Mouse (Mus musculus): ENCODE measurements around the gene Med12l. TPM values are rescaled to one million over a fixed set of nuclear protein-coding genes. Genes with fewer than 3 reads are reported as not detected.

The Med12l gene
- polyA plus RNA-seq, 1 experiment from 2014 or later, result 0.57 TPM

DNA sequence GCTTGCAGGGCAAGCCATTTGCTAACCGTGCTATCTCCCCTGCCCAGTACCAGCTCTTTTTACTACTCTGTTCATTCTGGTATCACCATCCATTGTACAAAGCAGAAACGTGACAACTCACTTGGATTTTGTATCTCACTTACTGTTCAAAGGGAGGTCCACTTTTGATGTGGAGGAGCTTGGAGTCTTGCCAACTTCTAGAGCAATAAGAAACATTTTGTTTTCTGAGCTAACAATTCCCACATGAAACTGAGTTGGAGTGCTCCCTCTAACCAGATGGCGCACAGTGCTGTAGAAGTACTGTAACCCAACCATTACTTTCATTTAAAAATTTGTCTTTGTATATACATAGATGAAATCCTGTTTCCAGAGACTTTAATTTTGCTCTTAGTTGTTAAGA lies 225.3 kb downstream of the Med12l start:
- no peak for DNase-seq (ENCODE audit: low spot score)

DNA sequence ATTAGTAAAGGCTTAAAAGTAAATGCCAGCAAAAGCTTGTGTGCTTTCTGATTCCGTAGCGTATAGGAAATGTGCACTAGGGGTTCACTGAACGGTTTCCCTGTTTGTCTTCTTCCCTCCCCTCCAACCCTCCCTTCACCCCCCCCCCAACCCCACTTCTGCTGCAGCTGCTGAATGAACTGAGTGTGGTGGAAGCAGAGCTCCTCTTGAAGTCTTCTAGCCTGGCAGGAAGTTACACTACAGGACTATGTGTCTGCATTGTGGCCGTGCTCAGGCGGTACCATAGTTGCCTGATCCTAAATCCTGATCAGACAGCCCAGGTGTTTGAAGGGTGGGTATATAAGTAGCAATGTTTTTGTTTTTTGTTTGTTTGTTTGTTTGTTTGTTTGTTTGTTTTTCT lies 229.3 kb downstream of the Med12l start:
- peak; percentile 89 for DNase-seq (ENCODE audit: low spot score)

DNA sequence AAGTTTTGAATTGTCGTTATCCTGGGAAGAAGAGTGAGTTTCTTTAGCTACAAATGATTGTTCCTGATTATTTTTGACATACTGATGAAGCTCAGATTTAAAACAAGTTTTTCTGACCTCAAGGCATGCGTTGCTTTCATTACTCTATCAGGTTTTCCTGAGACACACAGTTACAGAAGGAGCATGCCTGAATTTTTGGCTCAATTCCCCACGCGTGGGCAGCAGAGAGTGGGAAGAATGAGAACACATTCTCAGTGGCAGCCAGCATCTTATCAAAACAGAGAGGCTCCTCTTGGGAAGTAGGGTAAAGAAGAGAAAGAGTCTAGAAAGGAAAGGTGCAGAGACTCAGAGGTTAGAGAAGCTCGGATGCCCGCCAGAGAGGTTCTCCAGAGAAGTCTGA lies 237.8 kb downstream of the Med12l start:
- DNase-seq (ENCODE audit: low spot score), result no peak

DNA sequence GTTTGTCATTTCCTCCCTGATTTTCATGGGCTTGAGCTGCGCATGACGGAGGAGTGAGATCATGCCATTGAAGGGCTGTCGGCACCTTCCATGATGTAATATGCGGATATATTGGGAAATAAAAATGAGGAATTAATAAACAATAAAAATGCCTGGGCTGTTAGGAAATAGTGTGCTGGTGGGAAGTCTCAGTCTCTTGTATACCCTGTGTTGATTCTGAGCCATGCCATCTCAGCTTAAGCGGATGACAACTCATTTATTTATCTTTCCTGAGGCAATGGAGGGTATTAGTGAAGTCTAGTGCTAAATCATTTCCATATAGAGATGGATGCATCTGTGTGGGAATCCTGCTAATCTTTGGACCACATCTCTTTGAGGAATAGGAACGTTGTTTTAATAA lies 242.4 kb downstream of the Med12l start:
- no peak for DNase-seq (ENCODE audit: low spot score)

DNA sequence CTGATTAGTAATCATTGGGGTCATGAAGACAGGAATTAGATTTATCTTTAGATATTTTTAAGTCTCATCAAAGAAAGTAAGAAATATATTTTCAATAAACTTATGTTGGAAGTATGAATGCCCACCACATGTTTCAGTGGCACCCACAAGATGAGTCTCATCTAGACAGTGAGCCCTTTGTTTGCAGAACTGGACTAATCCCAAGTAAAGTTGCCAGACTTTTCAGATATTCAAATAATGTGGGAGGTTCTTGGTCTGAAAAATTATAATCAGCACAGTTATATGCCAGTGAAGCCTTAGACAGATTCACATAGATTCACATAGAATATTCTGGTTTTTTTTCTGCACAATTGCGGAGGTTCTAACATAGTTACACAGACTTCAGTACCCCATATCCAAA lies 244.8 kb downstream of the Med12l start:
- DNase-seq (ENCODE audit: low spot score), result no peak

DNA sequence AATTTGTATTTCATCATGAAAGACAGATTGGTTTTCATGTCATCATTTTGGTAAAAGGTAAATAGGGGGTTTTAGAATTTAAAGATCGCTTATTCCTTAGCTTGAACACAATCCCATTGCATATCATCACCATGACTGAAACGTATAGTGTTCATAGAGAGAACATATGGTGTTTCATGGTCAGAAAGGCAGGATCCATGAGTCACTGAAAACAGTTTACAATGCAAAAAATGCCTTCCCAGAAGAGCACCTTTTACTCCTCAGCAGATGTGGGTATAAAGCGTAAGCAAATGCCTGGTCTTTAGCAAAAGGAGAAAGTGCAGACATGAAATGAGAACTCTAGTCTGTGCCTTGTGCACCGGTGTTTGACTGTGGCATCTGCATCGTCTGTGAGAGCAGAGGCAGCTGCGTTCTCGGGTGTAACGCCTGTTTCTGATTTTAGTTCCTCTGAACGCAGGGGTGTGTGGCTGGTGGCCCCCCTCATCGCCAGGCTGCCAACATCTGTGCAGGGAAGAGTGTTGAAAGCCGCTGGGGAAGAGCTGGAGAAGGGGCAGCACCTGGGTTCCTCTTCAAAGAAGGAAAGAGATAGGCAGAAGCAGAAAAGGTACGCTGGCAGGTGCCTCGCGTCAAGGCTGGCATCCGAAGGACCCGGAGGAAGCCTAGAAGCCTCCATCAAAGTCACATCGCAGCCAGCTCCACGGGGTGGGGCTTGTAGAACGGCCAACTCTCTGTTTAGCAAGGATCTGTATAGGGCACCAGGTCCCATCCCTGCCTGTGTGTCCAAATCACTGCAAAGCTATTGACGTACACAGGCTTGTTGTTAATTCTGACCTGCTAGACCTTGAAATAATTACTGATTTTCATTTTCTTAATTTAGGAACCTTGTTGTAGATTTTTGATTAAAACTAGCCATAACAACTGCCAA lies 252.4 kb downstream of the Med12l start:
- peak; percentile 86 for DNase-seq (ENCODE audit: low spot score)

DNA sequence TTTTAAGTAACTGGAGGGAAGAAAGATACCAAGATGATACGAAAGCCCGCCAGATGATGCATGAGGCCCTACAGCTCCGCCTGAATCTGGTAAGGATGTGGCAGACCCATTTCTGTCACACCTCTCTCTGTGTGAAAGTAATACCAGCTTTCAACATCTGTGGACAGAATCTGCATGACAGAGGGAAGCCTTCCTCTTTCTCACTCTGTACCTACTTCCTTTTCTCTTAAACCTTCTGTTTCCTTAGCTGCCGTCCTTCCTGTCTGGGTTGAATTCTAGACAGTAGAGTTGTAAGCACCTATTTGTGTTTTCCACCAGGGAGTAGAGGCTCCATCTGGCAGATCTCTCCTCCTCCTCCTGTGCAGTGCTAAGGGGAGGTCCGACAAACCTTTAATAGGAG lies 255.1 kb downstream of the Med12l start:
- DNase-seq (ENCODE audit: low spot score), result peak; percentile 76

DNA sequence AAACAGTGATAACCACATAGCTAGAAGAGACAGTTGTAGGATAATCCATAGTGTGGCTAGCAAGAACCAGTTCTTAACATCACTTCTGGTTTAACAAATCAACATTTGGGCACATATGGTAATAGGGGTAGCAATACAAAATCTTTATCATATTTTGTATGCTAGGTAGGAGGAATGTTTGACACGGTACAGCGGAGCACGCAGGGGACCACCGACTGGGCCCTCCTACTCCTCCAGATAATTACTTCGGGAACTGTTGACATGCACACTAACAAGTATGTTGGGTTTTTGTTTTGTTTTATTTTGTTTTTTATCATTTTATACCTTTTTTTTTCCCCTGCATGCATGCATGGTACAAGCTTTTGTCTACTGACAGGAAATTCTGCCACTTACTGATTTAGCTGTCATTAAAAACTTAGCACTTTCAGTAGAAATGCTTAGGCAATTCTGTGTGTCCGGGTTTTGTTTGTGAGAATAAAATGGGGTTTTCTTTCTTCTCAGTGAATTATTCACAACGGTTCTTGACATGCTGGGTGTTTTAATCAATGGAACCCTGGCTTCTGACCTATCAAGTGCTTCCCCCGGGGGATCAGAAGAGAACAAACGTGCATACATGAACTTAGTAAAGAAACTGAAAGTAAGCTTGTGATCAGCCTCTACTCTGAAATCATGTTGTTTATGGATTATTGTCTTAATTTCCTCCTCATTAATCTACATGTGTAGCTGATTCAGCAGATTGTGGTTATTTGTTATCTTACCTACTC lies 256.3 kb downstream of the Med12l start:
- DNase-seq (ENCODE audit: low spot score), result peak; percentile 48

DNA sequence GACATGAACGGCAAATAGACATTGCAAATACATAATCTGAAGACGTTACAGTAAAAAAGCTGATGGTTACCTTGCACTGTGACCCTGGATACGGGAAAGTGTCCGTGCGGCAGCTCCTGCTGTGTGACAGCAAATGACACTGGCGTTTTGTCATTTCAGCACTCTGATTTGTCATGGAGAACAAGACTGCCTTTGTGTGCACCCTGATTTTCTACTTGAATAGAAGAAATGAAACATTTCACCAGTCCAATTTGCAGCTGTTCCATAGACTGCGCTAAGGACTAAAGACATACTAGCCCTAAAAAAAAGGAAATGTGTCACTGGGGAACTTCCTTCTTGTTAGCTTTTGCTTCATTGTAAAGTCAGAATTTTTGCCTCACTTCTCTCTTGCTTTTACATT lies 257.1 kb downstream of the Med12l start, which contains the start of gene P2ry12:
Gene P2ry12, minus strand, starts transcription at position 168 of the 400 bp plus-strand sequence.
- DNase-seq (ENCODE audit: low spot score), result no peak

DNA sequence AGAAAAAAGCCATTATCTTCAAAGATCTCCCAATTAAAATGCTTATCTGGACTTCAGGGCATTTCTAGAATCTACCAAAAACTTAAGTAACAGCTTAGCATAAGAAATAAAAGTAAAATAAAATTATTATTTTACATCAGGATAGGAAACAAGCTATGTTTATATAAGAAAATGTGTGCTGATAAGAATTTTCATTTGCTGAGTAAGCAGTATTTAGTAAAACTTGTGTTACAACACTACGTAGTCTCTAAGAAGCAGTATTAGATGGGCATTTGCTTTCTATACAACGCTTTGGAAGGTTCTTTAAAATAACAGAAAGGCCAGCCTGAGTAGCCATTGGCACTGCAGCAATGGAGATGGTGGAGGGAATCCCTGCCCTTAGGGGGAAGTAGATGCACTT lies 257.8 kb downstream of the Med12l start:
- no peak for DNase-seq (ENCODE audit: low spot score)

DNA sequence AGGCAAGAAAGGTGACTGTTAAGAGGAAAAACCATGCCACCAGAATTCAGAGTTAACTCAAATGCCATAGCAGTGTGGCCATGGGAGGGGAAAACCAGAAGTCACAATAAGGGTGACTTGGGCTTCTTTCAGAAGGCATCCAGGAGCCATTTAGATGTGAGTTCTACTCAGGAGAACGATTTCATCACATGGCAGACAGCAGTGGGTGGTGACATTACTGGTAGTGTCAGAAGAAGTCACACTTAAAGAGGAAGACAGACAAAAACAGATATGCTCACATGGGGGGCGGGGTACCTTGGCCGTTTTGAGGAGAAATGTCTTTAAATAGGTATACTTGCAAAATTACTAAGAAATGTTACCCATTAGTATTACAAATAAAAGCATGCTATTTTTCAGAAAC lies 258.4 kb downstream of the Med12l start:
- no peak for DNase-seq (ENCODE audit: low spot score)

DNA sequence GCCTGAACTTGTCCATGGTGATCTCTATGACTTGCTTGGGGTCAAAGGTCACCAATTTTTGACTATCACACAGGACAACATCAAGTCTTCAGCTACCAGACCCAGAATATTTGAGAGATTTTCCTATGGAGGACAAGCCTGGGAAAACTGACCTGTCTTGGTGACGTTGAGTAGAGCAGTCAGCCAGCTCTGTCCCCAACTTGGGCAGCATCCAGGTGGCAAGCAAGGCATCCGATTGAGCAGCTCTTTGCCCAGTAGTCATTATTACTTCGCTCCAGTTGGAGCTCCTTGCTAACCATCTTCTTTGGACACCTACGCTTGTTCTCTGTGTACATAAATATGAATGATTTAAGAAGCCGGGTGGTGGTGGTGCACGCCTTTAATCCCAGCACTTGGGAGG lies 265.2 kb downstream of the Med12l start:
- no peak for DNase-seq (ENCODE audit: low spot score)

DNA sequence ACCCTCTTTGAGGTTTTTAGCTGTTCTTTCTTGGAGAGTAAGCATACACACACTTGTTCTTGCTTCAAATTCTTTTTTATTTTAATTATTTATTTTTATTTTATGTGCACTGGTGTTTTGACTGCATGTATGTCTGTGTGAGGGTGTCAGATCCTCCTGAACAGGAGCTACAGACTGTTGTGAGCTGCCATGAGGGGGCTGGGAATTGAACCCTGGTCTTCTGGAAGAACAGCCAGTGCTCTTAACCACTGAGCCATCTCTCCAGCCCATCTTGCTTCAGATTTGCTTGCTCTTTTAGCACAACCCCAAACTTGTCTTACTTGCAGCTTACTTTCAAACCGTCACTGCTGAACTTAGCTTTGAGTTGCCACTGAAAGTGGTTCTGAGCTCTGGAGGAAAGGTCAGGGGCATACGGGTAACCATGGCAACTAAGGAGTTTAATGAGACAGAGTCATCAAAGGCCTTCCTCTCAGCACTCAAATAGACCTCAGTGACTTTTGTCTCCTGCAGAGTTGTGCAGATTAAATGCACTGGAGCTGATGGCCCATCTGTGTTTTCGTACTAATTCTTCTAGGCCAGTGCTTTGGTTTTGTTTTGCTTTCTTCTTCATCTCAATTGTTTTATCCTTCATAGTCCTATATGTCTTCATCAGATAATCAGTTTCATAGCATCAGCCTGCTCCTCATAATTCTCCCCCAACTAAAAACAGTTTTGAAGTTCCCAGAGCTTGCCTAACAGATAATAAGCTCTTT lies 272.1 kb downstream of the Med12l start:
- no peak for DNase-seq (ENCODE audit: low spot score)

DNA sequence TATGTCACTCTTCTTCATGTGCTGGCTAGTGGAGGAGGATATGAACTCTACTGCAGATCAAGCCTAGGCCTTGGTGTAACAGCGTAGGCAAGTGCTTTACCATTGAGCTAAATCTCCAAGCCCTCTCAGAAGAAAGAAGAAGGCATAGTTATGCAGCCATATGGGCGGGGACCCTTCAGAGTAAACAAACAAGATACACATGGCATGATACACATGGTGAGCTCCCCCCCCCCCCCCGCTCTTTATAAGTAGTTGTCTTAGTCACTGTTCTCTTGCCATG lies 272.6 kb downstream of the Med12l start:
- DNase-seq (ENCODE audit: low spot score), result no peak

DNA sequence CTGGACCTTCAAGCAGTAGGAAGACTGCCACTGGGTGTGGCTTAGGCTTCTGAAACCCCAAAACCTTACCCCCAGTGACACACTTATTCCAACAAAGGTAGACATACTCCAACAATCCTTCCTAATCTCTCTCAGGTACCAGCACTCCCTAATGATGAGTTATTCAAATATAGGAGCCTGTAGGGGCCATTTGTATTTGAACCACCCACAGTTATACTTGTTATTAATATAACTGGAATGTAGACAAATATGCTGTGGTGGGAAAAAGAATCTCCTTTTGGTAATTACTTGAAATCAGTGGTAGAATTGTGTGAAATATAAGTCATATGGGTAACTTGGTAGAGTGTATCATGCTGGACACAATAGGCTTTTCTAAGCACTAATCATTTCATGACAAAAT lies 273.0 kb downstream of the Med12l start:
- DNase-seq (ENCODE audit: low spot score), result no peak

DNA sequence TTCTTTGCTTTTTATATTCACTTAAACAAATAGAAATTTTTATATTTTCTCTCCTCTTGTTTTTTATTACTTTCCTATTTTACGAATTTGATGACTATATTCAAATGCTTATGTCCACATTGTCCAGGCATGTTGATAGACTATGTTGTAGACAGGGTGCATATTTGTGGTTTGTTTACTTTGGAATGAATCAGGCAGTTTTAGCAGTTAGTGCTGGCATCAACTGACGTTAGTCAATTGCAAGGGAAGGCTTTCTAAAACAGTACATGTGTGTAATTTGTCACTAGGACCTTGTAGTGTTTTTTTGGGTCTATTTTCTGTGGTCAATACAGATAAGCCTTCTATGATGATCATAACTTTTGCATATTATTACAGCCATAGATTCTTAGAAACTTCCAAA lies 284.9 kb downstream of the Med12l start:
- no peak for DNase-seq (ENCODE audit: low spot score)

DNA sequence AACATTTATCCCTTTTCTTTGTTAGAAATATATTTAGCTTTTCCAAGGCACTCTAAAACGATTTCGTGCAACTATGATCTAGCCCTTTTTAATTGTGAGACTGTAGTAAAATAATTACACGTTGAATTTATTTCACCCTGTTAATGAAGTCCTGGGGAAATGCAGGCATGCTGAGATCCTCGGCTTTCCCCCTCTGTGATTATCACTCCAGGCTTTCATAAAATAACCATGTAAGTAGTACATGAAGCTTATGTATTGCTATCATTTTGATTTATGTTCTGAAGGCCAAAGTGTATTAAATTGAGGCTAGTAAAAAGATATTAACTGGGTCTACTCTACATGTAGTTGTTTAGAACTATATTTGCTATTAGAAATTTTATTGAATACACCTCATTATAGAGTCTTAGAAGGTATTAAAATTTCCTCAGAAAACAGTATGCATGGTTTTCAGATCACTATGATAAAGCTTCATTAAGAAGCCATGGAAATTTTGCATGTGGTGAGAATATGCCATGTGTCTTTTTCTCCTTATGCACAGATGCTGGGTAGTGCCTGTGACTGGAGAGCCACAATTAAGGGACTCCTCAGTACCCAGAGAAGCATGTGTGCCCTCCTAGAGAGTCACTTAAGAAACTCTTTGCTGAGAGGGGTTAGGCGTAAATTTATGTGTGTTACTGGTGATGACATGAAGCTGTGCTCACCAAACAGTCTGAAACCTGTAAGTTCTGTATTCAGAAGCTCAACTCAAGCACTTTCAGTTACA lies 288.0 kb downstream of the Med12l start:
- DNase-seq (ENCODE audit: low spot score), result no peak

DNA sequence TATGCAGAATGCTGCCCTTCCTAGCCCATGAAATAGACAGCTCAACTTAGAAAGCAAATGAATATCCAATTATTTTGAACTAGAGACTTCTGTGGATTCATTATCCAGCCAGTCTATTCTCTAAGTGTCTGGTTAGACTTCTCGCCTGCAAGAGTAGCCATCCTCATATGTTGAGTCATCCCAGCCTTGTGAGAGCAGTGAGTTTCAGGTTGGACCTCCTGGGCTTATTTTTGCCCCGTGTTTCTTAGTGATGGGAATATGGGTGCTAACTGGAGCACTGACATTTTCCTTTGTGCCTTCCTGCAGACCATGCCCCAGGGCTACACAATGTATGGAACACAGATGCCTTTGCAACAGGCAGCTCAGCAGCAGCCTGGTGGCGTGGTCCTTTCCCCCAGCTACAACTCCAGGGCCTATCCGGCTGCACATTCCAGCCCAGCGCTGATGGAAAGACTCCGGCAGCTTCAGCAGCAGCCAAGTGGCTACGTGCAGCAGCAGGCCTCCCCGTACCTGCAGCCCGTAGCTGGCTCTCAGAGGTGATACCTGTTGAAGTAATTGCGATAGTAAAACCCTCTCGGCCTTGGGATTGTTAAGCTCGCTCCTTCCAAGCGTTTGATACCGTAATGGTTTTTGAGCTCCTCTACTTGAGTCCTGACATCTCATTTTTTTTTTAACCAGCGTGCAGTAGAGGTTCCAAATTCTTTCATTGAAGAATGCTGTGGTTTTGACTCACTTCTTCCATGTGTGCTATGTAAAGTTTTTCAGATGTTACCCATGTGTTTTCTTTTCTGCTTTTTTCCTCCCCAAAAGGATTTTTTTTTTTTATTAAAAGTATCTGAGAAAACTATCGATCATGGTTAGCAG lies 290.3 kb downstream of the Med12l start:
- DNase-seq (ENCODE audit: low spot score), result no peak

DNA sequence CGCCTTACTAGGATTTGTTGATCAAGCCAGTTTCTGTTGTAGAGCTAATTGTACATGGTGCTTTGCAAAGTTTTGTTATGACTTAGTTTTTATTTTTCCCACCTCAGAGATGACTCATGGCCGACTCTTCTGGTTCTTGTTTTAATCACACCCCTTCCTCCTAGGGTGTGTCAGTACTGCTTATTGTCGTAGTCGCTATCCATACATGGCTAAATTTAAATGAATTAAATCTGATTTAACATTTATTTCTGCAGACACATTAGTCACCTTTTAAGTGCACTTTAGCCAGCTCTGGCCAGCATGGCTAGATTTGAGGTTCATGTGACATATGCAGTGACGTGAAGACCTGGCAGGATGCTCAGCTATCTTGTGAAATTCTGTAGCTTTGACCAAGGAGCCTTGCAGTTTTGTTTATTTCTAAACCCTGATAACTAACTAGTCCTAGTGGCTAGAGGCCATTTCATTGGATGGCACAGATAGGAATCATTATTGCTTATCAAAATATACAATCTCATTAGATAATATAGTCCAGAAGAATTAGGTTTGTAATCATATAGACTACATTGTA lies 291.0 kb downstream of the Med12l start:
- DNase-seq (ENCODE audit: low spot score), result no peak

DNA sequence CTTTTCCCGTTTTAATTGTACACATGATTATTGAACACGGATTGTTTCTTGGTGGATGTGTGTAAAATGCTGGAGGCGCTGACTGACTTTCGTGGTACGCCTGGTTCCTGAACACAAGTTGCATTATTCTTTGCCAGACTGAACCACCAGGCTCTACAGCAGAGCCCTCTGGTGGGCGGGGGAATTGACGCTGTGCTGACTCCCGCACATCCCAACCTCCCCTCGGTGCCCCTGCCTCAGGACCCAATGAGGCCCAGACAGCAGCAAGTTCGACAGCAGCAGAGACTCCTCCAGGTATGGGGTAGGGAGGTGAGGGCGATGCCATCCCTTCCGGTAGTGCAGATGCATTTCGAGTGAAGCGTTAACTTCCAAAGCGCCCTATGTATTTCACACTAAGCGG lies 292.0 kb downstream of the Med12l start:
- no peak for DNase-seq (ENCODE audit: low spot score)

Data from thymus, postnatal 0 days (tissue).